Mouse (Mus musculus): ENCODE data around the gene Plcb4.

The Plcb4 gene

GRCm38 (mm10) chr2:135658486-135659390 is at the start of gene Plcb4:
Gene Plcb4 (plus strand): TSS chr2:135659011.
- DNase-seq (ENCODE audit: low spot score in 2 of 2), result peak; percentile 86 to 88

DNA sequence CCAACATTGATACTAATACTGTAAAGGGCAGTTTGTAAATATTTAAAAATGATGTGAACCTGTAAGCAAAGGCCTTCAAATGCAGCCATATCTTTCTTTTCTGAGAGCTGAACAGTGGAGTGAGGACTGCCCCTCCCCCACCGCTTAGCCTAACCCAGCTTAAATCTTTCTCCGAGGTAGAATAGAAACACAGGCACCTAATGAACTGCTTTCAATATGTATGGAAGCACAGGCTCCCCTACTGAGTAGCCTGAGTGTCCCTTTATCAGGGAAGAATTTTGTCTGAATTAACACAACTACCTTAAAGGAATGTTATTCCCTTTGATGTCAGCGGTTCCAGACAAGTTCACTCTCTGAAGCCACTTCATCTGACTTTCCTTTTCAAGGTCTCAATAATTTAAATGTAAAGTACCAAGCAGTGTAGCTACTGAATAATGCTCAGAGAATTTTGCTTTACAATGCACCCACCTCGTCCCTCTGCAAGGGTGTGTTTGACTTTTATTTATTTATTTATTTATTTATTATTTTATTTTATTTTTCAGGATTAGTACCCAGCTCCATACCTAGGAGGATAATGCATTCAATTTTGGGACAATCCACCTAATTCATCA is 44.1 kb upstream of the Plcb4 start:
- no peak for DNase-seq (ENCODE audit: low spot score in 2 of 2)

DNA sequence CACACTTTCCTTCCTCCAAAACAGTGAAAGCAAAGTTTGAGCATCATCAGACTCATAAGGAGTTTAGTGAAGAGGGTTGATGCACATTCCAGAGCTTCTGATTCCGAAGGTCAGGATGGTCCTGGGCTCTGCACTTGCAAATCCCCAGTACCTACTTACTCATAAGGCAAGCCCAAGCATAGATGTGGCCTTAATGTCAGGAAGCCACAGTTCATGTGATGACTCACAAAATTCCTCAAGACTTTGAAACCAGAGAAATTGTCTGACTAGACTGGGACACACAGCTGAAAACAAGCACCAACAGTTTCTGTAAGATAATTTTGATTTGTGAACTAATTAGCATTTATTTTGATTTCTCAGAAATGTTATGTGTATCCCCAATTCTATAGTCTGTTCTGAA is 42.7 kb upstream of the Plcb4 start:
- no peak for DNase-seq (ENCODE audit: low spot score in 2 of 2)

- no peak for DNase-seq (ENCODE audit: low spot score in 2 of 2)
Measured at GRCm38 (mm10) chr2:135618551-135618950, 40.3 kb upstream of the Plcb4 start.

DNA sequence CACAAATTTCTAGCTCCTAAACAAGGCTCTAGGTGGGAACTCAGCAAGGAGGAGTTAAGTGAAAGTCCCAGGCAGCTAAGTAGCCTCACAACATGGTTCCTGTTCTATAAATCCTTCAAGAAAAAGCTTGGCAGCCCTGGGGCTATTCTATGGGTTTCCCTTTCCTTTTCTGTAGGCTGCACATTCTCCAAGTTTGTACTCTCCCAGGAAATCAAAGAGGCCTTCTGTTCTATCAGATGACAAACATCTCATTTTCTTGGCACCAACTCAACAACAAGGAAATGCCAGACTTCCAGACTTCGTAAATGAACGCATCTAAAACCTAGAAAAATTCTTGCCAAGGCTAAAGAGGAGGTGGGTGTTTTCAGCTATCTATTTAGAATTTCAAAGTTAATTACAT is 38.9 kb upstream of the Plcb4 start:
- no peak for DNase-seq (ENCODE audit: low spot score in 2 of 2)

- no peak for DNase-seq (ENCODE audit: low spot score in 2 of 2)
Measured at GRCm38 (mm10) chr2:135627821-135628220, 31.0 kb upstream of the Plcb4 start.

- no peak for DNase-seq (ENCODE audit: low spot score in 2 of 2)
Measured at GRCm38 (mm10) chr2:135637227-135637626, 21.6 kb upstream of the Plcb4 start.

DNA sequence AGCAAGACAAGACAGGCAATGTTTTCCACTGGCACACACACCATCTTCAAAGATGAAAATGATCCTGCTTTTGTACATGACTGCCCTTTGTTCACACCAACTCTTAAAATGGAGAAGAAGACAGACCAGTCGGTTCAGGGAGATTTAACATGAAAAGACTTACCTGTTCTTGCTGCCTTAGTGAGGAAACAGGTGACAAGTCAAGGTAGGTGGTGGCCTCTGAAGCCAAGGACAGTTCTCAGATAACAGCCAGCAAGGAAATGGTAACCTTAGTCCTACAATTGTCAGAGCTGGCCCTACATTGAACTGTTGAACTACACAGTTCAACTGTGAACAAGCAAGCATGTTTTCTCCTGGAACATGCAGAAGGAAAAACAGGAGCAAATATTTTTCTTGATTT is 17.8 kb upstream of the Plcb4 start:
- no peak for DNase-seq (ENCODE audit: low spot score in 2 of 2)

DNA sequence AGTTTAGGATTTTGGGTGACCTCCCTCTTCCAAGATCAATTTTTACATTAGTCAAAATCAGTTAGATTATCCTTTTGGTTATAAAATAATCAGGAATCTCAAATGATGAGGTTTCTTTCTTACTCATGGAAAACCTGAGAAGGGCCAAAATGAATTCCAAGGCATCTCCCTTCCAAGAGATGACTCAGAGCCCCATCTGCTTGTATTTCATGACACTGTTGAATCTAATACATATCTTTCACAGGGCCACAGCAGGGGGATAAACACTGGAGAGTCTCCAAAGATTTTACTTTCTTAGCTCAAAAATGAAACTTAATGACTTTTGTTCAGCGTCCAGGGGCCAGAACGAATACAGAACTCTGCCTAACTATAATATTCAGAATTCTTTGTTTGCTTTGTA is 17.2 kb upstream of the Plcb4 start:
- DNase-seq (ENCODE audit: low spot score in 2 of 2), result peak; percentile 33 to 53

GRCm38 (mm10) chr2:135646226-135646625 is 12.6 kb upstream of the Plcb4 start:
- DNase-seq (ENCODE audit: low spot score in 2 of 2), result no peak

- no peak for DNase-seq (ENCODE audit: low spot score in 2 of 2)
Measured at GRCm38 (mm10) chr2:135646654-135647053, 12.2 kb upstream of the Plcb4 start.

DNA sequence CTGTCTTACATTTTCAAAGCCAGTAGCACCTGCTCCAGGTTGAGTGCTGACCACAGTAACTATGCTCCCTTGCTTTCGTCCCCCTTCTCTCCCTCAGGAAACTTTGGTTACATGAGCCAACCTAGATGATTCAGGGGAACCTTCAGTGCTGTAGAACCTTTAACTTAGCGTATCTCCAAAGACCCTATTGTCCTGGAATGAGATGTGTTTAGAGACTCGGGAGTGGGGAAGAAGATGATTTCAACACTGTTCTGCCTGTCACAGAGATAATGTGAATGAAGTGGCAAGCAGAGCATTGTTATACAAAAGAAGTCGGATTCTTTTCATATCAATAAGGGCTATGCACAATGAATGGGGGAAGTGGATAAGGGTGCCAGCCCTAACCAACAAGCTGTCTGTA is 10.8 kb upstream of the Plcb4 start:
- DNase-seq (ENCODE audit: low spot score in 2 of 2), result no peak

DNA sequence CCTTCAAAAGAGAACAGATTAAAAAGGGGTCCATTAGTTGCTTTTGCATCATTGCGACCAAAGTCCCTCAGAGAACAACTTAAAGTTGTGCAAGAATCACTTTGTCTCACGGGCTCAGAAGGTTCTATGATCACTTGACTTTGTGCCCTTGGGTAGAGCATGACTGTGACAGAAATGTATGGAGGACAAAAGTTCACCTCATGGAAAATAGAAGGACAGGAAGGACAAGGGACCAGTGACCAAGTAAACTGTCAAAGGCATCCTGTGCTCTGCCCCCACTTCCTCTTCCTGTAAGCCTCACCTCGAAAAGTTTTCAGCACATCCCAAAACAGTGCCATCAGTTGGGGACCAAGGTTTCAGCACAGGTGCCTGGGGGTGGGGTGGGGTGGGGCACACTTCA is 7.9 kb upstream of the Plcb4 start:
- no peak for DNase-seq (ENCODE audit: low spot score in 2 of 2)

GRCm38 (mm10) chr2:135652040-135652439 is 6.8 kb upstream of the Plcb4 start:
- DNase-seq (ENCODE audit: low spot score in 2 of 2), result no peak

DNA sequence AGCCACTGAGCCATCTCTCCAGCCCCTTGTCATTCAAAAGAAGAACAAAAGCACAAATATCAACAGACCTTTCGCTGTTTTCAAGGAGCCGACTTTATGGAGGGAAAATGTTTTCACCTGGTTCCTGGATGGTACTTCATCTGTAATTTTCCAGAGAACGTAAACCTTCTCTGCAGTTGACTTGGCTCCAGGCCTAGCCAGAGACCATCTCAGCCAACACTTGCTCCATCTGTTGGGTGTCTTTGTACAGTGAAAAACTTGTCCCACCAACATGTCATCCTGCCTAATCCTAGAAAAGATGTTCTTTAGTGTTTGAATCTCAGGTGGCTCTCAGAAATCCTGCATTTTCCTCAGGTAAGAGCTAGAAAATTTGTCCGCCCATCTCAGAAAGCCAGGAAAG is 6.4 kb upstream of the Plcb4 start:
- DNase-seq (ENCODE audit: low spot score in 2 of 2), result no peak

DNA sequence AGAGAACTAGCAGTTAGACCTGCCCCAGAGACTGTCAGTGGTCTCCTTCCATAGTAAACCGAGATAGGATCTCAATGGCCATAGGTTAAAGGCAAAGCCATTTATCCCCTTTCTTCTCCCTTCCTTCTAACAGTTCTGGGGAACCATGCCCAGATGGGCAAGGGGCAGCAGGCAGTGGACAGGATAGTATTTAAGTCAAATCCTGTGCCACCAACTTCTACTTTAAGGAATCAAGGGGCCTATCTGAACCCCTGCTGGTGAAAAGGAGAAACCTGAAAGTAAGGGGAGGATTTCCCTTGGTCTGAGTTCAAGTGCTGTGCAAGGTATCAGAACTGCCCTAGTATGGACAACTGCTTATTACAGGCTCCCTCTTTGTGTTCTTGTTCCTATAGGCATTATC is 2.9 kb upstream of the Plcb4 start:
- DNase-seq (ENCODE audit: low spot score in 2 of 2), result no peak

GRCm38 (mm10) chr2:135656586-135656985 is 2.2 kb upstream of the Plcb4 start:
- no peak for DNase-seq (ENCODE audit: low spot score in 2 of 2)

- DNase-seq (ENCODE audit: low spot score in 2 of 2), result peak; percentile 59 to 63
Measured at GRCm38 (mm10) chr2:135659391-135660180, 775 bp downstream of the Plcb4 start.

- DNase-seq (ENCODE audit: low spot score in 2 of 2), result no peak
Measured at GRCm38 (mm10) chr2:135660816-135661215, 2.0 kb downstream of the Plcb4 start.

DNA sequence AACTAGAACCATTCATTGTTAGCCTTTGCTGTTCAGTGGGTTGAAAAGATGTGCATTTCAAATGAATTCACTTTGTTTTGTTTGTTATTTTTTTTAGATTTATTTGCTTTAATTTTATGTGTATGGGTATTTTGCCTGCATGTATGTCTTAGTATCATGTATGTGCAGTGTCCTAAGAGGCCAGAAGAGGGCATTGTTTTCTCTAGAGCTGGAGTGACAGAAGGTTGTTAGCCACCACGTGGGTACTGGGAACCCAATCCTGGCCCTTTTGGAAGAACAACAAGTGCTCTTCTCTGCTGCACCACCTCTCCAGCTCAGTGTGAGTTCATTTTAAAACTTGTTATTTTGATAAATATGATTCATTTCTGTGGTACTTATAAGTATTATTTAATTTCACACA is 5.0 kb downstream of the Plcb4 start:
- DNase-seq (ENCODE audit: low spot score in 2 of 2), result no peak

DNA sequence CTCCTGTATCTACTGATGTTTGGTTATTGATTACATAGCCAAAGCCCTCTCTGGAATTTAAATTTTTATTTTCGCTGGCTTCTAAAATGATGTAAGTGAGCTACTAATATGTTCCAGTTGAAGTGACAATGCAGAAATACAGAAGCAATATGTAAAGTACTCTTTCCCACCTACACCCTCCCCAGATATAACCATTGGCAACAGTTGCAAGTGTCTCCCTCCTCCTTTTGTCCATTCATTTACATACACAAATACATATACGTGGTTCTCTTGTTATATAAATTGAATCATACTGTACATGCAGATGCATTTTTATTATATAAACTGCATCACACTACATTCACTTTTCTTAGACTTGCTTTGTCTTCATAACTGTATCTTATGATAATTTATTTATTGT is 8.7 kb downstream of the Plcb4 start:
- no peak for DNase-seq (ENCODE audit: low spot score in 2 of 2)

- no peak for DNase-seq (ENCODE audit: low spot score in 2 of 2)
Measured at GRCm38 (mm10) chr2:135672459-135673104, 13.8 kb downstream of the Plcb4 start.

All from heart, adult 9 months (tissue).